Mouse (Mus musculus) ovary, postnatal 14 days (tissue): Measurements from ENCODE around the gene Eef2.
A peak's percentile ranks its signal among the peaks of the same experiment; 100 is the strongest.
"Not testable (repeated sequence)": the region's sequence is repeated elsewhere in the genome, so short reads cannot be mapped to it uniquely, and the experiment has no call there.

Experiments
- DNase-seq: peaks from one replicate; pipeline ENCODE4 v3.0.0; 2022; ENCODE audit warnings: low spot score

Eef2 gene

GRCm38 (mm10) chr10:81201807-81202758, 25.7 kb downstream of the Eef2 start, which contains the start of gene Nmrk2:
TSS of gene Nmrk2 (minus strand) at chr10:81202051.
- DNase-seq = no peak

GRCm38 (mm10) chr10:81202978-81203720, 26.7 kb downstream of the Eef2 start:
- DNase-seq = no peak

DNA sequence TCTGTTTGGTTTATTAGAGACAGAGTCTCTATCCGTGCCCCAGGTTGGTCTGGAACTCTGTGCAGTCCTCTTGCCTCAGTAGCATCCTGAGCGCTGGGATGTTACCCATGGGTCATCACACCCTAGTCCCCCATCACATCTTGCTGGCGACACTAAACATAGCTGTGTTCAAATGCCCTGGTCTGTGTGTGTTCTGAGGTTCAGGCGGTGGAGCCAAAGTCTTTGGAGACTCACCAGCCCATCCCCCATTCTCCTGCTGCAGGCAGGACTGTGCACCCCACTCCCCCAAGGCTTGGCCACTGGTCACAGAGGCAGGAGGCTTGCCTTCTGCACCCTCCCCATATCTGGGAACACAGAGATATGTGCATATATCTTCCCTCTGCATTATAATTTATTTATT, 27.7 kb downstream of the Eef2 start:
- DNase-seq = no peak

DNA sequence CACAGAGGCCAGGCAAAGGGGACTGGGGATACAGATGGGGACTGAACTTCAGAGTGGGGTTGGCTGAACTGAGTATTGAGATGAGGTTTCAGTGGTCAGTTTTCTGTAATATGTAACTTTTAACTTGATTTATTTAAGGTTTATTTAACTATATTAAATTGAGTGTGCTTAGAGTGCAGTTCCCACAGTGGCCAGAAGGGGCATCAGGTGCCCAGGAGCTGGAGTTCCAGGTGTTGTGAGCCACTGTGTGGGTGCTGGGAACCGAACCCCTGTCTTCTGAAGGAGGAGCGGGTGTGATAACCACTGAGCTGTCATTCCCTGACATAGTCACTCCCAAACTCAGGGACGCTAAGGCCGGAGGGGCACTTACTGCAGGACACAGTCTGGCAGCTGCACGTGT, 33.7 kb downstream of the Eef2 start:
- no peak for DNase-seq

DNA sequence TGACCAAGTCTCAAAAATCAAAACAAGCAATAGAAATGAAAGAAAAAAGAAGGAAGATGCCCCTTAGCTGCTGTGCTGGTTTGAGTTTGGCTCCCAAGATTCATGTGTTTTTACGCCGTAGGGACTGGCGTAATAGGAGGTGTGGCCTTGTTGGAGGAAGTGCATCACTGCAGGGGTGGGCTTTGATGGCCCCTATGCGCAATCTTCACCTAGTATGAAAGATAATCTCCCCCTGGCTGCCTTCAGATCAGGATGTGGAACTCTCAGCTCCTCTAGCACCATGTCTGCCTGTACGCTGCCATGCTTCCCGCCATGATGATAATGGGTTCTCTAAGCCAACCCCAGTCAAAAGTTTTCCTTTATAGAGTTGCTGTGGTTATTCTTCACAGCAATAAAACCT, 39.8 kb downstream of the Eef2 start:
- DNase-seq = no peak

GRCm38 (mm10) chr10:81216810-81217209, 40.4 kb downstream of the Eef2 start:
- DNase-seq = no peak

- DNase-seq = not testable (repeated sequence)
Observed at GRCm38 (mm10) chr10:81217267-81217666, 40.8 kb downstream of the Eef2 start.

DNA sequence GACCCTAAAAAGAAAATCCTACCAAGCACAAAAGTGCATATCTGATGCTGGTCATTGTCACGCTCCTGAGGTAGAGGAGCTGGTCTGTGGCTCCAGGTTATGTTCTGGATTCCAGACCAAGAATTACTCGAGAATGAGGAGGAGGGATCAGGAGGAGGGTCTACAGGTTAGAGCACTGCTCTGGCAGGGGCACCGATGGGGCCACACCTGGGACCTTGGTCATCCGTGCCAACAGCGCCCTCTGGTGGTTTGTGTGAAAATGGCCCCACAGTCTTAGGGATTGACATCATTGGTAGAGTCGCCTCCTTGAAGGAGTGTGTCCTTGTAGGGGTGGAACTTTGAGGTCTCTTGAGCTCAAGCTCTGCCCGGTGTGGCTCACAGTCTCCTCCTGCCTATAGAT, 41.5 kb downstream of the Eef2 start:
- peak; percentile 67 for DNase-seq

DNA sequence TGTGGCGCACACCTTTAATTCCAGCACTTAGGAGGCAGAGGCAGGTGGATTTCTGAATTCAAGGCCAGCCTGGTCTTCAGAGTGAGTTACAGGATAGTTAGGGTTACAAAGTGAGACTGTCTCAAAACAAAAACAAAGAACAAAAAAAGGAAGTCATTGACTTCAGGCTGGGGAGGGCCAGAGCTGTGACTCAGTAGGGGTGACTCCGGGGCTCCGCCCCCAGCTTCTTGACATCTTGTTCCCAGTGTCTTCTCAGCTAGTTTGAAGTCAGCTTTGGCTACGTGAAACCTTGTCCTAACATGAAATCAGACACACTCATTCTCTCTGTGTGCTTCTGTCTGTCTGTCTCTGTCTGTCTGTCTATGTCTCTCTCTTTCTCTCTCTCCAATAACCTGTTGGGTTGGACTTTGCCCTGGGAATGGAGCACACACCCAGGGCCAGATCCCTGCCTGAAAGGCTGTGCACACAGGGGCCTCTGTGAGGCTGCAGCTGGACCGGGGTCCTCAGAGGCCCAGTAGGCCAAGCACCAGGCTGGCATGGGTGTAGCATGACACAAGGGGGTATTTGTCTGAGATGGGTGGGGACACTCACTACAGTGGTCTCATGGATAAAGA, 45.1 kb downstream of the Eef2 start:
- DNase-seq = no peak

GRCm38 (mm10) chr10:81223731-81224130, 47.3 kb downstream of the Eef2 start:
- DNase-seq = not testable (repeated sequence)

- no peak for DNase-seq
Observed at GRCm38 (mm10) chr10:81229735-81230437, 53.5 kb downstream of the Eef2 start.

- no peak for DNase-seq
Observed at GRCm38 (mm10) chr10:81230438-81231332, 54.3 kb downstream of the Eef2 start, which contains the start of gene Atcay. TSS of gene Atcay (minus strand) at chr10:81230833.

DNA sequence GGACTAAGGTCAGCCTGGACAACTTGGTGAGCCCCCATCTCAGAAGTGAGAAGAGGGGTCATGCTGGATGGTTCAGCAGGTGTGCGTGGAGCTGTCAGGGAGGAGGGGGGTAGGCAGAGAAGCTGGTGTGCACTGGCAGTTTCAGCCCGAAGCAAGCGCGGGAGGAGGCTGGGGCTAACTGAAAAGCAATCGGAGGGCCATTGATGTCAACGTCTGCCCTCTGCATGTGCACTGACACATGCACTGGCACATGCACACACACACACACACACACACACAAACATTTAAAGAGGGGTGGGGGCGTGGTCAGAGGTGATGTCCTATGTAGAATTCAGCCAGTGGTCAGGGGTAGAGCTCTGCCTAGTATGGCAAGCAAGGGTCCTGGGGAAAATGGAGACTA, 55.0 kb downstream of the Eef2 start:
- no peak for DNase-seq
